Mouse (Mus musculus): Measurements from ENCODE around the gene Syvn1. TPM values are rescaled to one million over a fixed set of nuclear protein-coding genes. Genes with fewer than 3 reads are reported as not detected.

Syvn1 gene
- total RNA-seq (2014; fragmentation: Nextera tagmentation) (31.2 and 52.3 TPM in 2 replicates), total RNA-seq (2017) (5.8 and 7.5 TPM in 2 replicates)

DNA sequence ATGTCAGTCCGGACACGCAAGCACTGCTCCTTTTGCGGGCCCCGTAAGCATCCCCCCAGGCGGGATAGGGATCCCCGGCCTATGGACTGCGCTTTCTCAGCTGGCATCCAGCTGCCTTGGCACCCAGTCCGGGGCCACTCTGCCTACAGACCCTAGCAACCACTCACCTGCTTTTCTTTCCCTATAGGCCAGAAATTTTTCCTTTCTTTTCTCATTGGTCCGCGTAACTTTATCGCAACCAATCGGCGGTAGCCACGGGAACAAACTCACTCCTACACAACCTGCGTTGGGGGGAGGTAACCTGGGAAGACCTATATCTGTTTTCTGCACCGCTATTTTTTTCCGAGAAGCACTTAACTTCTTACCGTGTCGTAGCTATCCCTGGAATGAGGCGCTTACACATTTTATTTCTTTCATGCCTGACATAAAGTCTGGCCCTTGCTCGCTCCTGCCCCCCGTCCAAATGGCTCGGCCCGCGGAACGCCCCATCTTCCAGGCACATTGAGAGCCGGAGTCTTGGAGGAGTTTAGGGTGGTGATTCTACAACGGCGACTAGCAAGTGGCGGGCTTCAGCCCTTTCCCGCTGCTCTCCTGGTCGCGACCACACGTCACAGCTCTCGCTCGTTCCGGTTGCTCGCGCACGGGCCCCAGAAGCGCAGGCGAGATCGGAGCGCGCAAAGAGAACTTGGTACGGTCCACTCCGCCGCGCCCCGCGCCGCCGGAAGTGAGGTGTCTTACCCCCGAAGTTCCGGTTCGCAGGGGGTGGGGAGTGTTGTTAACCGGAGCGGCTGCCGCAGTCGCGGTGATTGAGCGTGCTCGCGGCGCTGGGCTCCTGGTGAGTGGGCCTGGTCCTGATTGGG is at the start of gene Syvn1:
TSS of gene Syvn1 (plus strand) at position 283 of the 860 bp plus-strand sequence.
- ATAC-seq (replicated peaks; ENCODE audit: low FRiP score, low TSS enrichment, poor library complexity, severe bottlenecking): peak; percentile 77

GRCm38 (mm10) chr19:5998180-5998579 is 48.2 kb upstream of the Syvn1 start:
- ATAC-seq (replicated peaks; ENCODE audit: low FRiP score, low TSS enrichment, poor library complexity, severe bottlenecking): 0 out of 2 replicates have a peak, but pooled peaks have one; percentile 47

DNA sequence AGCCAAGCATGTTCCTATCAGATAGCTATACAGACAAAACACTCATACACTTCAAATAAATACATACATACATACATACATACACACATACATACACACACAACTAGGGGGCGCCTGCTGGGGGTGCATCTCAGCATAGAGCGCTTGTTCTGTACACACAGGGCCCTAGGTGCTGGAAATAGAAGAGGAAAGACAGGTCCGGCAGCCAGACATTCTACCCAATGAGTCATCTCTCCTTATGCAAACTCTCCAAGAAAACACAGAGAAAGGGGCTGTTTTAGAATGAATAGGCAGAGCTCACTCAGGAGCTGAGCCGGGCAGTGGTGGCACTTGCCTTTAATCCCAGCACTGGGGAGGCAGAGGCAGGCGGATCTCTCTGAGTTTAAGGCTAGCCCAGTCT is 46.4 kb upstream of the Syvn1 start:
- no peak for ATAC-seq (replicated peaks; ENCODE audit: low FRiP score, low TSS enrichment, poor library complexity, severe bottlenecking)

- no peak for ATAC-seq (replicated peaks; ENCODE audit: low FRiP score, low TSS enrichment, poor library complexity, severe bottlenecking)
These were observed 40.8 kb upstream of the Syvn1 start for GRCm38 (mm10) chr19:6005541-6005940.

- no peak for ATAC-seq (replicated peaks; ENCODE audit: low FRiP score, low TSS enrichment, poor library complexity, severe bottlenecking)
These were observed 39.4 kb upstream of the Syvn1 start for GRCm38 (mm10) chr19:6007013-6007412.

DNA sequence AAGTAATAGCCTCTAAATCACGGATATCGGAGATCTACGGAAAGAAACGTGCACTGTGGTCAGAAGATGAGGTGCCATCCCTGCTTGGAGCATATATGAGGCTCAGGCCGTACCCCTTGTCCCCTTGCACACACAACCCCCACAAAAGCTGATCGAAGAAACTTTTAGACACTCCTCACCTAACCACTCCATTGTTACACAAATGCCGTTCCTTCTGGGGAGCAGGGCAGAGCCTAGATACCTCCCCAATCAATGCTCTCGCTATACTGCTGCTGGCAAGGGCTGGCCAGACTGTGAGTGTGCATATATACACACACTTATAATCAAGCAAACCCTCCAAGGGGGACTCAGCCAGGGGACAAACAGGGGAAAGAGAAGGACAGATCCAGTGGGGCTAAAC is 37.2 kb upstream of the Syvn1 start:
- ATAC-seq (replicated peaks; ENCODE audit: low FRiP score, low TSS enrichment, poor library complexity, severe bottlenecking): no peak

DNA sequence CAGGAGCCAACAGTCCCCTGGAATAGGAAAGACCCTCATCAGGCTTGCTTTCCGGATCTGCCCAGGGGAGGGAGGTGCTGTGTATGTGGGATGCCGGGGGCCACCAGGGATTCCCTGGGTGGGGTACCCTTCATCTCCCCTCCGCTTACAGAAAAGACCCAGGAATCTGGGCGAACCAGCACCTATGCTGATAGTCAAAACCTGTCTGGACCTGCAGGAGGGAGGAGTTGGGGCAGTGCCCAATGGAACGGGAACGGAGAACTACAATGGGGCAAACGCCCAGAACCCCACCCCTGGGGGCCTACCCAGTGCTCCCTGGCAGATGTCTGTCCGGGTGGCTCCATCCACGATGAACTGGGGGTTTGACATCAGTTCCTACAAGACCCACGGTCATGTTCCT is 32.7 kb upstream of the Syvn1 start:
- ATAC-seq (replicated peaks; ENCODE audit: low FRiP score, low TSS enrichment, poor library complexity, severe bottlenecking): no peak

DNA sequence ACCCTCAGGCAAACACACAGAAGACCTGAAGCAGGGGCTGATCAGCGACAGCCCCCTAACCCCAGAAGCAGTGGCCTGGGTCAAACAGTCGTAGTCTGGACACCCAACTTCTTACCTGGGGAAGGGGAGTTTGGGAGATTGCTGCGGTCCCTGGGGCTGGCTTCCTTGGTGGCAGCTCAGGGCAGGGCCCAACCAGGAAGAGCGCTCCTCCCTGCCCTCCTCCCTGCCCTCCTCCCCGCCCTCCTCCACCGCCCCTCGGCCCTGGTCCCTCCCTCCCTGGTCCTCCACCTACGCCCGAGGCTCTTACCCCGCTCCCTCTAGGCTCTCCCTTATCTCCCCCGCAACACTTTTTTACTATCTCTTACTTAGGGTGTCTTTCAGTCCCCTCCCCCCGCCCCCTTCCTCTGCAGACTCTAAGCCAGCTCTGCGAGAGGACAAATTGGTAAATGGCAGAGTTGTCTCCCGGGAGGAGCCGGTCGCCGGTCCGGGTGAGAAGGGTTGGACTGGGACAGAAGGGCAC is 31.3 kb upstream of the Syvn1 start:
- ATAC-seq (replicated peaks; ENCODE audit: low FRiP score, low TSS enrichment, poor library complexity, severe bottlenecking): peak; percentile 82

- peak; percentile 76 for ATAC-seq (replicated peaks; ENCODE audit: low FRiP score, low TSS enrichment, poor library complexity, severe bottlenecking)
These were observed 30.7 kb upstream of the Syvn1 start, which contains the start of gene Capn1 for GRCm38 (mm10) chr19:6015511-6016315. Capn1 (minus strand) TSS chr19:6015897.

- no peak for ATAC-seq (replicated peaks; ENCODE audit: low FRiP score, low TSS enrichment, poor library complexity, severe bottlenecking)
These were observed 29.8 kb upstream of the Syvn1 start for GRCm38 (mm10) chr19:6016532-6016931.

DNA sequence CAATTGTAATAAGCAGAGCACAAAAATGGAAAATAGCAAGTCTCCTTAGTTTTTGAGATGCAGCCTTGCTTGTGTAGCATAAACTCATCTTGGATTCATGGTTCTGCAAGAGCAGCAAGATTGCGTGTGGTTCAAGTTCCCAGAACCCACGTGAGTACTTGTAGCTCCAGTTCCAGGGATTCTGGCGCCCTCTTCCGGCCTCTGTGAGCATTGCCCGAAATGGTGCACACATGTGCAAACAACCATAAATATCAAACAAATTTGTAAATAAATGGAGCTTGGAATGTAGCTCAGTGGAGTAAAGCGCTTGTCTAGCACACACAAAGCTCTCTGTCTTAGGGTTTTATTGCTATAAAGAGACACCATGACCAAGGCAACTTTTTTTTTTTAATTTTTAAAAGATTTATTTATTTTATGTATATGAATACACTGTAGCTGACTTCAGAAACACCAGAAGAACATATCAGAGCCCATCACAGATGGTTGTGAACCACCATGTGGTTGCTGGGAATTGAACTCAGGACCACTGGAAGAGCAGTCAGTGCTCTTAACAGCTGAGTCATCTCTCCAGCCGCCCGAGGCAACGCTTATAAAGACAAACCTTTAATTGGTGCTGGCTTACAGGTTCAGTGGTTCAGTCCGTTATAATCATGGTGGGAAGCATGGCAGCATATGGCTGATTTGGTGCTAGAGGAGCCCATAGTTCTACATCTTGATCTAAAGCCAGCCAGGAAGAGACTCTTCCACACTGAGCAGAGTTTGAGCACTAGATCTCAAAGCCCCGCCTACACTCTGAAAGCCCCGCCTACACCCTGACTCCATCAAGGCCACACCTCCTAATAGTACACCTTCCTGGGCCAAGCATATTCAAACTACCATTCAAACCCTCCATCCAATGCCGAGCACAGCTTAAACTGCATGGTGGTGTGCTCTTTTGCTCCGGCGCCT is 28.0 kb upstream of the Syvn1 start:
- ATAC-seq (replicated peaks; ENCODE audit: low FRiP score, low TSS enrichment, poor library complexity, severe bottlenecking): peak; percentile 46

GRCm38 (mm10) chr19:6020276-6020675 is 26.1 kb upstream of the Syvn1 start:
- ATAC-seq (replicated peaks; ENCODE audit: low FRiP score, low TSS enrichment, poor library complexity, severe bottlenecking): no peak

- ATAC-seq (replicated peaks; ENCODE audit: low FRiP score, low TSS enrichment, poor library complexity, severe bottlenecking): no peak
These were observed 23.3 kb upstream of the Syvn1 start for GRCm38 (mm10) chr19:6023059-6023458.

GRCm38 (mm10) chr19:6023930-6024329 is 22.4 kb upstream of the Syvn1 start:
- ATAC-seq (replicated peaks; ENCODE audit: low FRiP score, low TSS enrichment, poor library complexity, severe bottlenecking): no peak

- no peak for ATAC-seq (replicated peaks; ENCODE audit: low FRiP score, low TSS enrichment, poor library complexity, severe bottlenecking)
These were observed 17.4 kb upstream of the Syvn1 start for GRCm38 (mm10) chr19:6028991-6029390.

- no peak for ATAC-seq (replicated peaks; ENCODE audit: low FRiP score, low TSS enrichment, poor library complexity, severe bottlenecking)
These were observed 16.9 kb upstream of the Syvn1 start for GRCm38 (mm10) chr19:6029426-6029825.

DNA sequence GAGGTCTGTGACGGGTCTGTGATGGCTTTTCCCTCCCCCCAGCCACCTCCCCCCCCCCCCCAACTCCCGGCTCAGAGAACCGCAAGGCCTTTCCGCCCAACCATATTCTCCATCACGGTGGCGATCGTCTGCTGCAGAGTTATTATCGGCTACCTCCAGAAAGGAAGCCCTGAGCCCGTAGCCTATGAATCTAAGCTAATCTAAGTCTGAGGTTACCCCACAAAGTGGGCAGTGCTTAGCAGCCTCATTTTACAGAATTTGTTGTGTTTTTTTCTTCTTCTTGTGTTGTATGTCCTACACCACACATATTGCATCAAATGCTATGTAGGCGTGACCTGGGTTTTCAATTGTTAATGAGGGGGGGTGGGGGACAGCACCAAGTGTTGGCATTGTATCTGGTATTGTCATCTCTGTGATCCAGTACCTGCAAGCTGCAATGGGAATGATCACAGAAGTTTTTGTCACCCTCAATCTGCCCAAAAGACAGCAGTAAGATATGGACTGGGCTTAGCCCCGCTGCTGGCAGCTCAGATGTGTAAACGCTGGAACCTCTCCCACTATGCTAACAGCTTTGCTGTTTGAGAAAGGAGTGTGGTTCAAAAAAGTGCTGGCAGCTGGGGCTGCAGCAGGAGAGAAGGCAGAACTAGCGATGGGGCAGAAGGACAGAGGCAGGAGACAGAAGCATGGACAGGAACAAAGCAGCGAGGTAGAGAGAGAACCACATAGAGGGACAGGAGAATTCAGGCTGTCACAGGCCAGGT is 15.7 kb upstream of the Syvn1 start:
- ATAC-seq (replicated peaks; ENCODE audit: low FRiP score, low TSS enrichment, poor library complexity, severe bottlenecking): no peak

GRCm38 (mm10) chr19:6035966-6036585 is 10.3 kb upstream of the Syvn1 start:
- no peak for ATAC-seq (replicated peaks; ENCODE audit: low FRiP score, low TSS enrichment, poor library complexity, severe bottlenecking)

Data from megakaryocyte-erythroid progenitor cell, adult 5-6 weeks (primary cell).